ENCODE assay signal across 9 mouse cellular contexts in genomic region chr13:58149629-58150028, GRCm38 (mm10).
"Had no signal": no experiment of that assay in that cellular context is flagged by ENCODE, and none has a peak within 500 bp of the region (broad histone marks: within the 10 kb centered on the region; RNA-seq: fewer than 3 reads in every experiment).

No protein-coding gene starts in this region.

- H3K4me1 ChIP-seq: limb, embryonic 12.5 days; stomach, embryonic 15.5 days had no signal

- DNase-seq: kidney, postnatal 10 days; liver; liver, embryonic 13.5 days; liver, postnatal 0 days; right cerebral cortex, postnatal 14 days; thymus, postnatal 14 days had no signal

- H3K9me3 ChIP-seq: liver, embryonic 13.5 days; stomach, embryonic 15.5 days had no signal

- H3K27ac ChIP-seq: layer of hippocampus, adult 2 months; limb, embryonic 12.5 days; liver, embryonic 13.5 days; stomach, embryonic 15.5 days had no signal

- H3K27me3 ChIP-seq: limb, embryonic 12.5 days; stomach, embryonic 15.5 days had no signal

- H3K9ac ChIP-seq: stomach, embryonic 15.5 days had no signal

- H3K4me3 ChIP-seq: layer of hippocampus, adult 2 months; liver, embryonic 13.5 days; stomach, embryonic 15.5 days had no signal

- H3K36me3 ChIP-seq: limb, embryonic 12.5 days; liver, embryonic 13.5 days; stomach, embryonic 15.5 days had no signal
